Mouse (Mus musculus) heart, postnatal 4 days (tissue): Measurements from ENCODE around the gene Slc1a3. TPM values are rescaled to one million over a fixed set of nuclear protein-coding genes. Genes with fewer than 3 reads are reported as not detected.
A peak's percentile ranks its signal among the peaks of the same experiment; 100 is the strongest.

ENCODE experiments used
- DNase-seq: peaks from one replicate; pipeline ENCODE4 v3.0.0; 2021
- total RNA-seq, 2 experiments: library from RNA; stranded (reverse); gene quantifications; 2 replicates each; pipeline ENCODE4 v1.2.3; 2021

Gene Slc1a3
- total RNA-seq: 1 to 10 TPM; 2.3 to 2.8 TPM

DNA sequence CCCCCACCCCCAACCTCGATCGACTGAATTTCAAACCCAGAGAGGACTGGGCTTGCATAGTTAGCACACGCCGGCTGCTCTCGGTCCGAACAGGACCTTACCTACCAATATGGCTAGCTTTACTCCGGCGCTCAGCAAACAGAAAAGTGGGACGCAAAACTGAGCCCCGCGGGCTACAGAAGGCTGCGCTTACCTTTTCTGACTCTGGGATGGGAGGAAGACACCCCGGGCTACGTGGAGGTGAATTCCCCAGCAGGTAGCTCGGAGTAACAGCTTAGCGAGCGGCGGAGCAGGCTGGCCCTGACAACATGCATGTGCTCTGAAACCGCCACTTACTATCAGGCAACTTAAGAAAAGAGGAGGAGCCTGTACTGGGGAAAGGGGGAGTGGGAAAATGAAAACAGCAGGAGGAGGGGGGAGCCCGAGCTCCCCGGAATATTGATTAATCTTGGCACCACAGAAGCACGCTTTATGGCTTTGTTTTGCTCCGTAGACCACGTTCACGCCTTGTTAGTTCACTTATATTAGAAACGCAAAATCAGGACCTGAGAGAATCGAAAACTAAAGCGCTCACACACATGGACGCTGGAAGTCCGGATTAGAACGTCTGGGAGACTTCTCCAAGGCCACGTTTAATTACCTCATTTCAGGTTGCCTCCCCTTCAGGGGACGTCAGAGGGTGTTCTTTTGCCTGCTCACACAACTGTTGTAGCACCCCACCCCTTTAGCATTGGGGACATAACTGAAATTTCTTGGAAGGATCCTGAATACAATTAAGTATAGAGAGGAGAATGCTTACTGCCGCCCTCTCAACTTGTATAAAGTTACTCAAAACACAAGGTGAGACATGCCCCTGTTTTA is at the start of gene Slc1a3:
TSS of gene Slc1a3 (minus strand) at position 619 of the 861 bp plus-strand sequence.
- DNase-seq: peak; percentile 13

DNA sequence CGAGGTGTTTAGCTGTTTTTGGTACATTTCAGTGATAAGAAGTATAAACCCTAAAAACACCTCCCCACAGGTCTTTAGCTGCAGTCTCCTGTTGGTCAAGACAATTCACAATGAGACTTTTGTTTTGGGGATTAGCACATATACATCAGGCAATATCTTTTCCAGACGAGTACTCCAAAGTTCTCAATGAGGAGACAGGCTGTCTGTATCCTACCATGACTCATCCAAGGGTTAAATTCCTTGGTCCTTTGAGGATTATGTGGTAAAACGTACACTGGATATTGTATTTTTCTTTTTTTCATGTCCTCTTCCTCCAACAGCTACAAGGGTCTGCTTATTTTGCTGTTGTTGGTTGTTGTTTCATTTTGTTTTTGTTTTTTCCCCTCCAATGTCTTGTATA is 48.5 kb upstream of the Slc1a3 start:
- no peak for DNase-seq

- no peak for DNase-seq
Observed at GRCm38 (mm10) chr15:8756441-8756840, 45.9 kb upstream of the Slc1a3 start.

GRCm38 (mm10) chr15:8749762-8750161 is 39.2 kb upstream of the Slc1a3 start:
- no peak for DNase-seq

DNA sequence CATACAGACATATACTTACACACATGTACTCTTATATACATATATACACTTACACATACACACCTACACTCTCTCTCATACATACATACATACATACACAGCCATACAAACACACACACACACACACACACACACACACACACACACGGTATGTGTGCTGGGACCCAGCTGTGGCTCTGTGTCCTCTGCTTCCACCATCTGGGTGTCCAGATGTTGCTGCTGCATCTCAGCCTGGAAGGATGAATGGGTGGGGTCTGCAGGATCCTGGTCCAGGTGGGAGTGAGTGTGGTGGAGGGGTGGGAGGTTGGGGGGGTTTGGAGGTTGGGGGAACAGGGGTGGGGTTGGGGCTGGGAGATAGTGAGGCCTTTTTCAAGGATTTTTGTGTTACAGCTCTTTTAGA is 38.2 kb upstream of the Slc1a3 start:
- DNase-seq: no peak

- no peak for DNase-seq
Observed at GRCm38 (mm10) chr15:8741593-8741992, 31.0 kb upstream of the Slc1a3 start.

GRCm38 (mm10) chr15:8740724-8741123 is 30.2 kb upstream of the Slc1a3 start:
- DNase-seq: no peak

DNA sequence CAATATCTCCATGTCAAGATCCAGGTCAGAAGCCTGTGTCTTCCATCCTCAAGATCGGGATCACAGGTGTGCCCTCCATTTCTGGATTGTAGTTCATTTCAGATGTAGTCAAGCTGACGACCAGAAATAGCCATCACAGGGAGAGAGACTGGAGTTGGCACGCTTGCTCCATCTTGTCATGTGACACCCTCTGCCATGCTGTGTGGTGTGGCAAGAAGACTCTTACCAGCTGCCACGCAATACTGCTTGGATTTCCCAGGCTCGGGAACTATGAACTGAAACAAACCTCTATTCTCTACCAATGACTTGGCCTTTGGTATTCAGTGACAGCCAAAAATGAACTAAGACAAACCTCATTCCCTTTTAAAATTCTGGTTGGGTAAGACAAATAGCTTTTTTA is 27.6 kb upstream of the Slc1a3 start:
- no peak for DNase-seq

- no peak for DNase-seq
Observed at GRCm38 (mm10) chr15:8734363-8734739, 23.8 kb upstream of the Slc1a3 start.

DNA sequence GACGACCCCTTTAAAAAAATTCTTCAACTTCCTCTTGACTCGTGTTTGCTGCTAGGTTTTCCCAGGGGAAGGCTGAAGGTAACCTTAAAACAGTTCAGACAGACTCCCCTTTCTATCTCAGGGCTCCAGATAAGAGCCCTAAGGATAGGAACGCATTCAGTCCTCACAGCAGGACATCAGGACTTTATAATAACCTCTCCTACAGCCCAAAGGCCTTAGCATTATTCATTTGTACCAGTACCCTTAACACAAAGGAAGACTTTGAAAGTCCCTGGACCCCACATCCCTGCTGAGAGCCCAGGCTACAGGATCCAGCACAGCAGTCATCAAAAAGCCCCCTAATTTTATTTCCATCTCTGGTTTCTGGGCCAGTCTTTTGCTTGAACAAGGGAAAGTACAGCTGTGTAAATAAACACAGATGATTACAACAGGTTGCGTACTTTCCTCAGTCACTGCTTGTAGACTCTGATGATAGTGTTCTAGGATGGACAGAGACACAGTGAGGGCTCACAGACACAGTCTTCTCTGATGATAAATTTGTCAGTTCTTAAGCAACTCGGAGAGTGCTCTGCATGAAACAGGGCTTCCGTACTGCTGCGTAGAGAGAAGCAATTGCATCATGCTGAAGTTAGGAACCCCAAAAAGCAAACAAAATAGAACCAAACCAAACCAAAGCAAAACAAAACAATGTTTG is 23.3 kb upstream of the Slc1a3 start:
- DNase-seq: no peak

DNA sequence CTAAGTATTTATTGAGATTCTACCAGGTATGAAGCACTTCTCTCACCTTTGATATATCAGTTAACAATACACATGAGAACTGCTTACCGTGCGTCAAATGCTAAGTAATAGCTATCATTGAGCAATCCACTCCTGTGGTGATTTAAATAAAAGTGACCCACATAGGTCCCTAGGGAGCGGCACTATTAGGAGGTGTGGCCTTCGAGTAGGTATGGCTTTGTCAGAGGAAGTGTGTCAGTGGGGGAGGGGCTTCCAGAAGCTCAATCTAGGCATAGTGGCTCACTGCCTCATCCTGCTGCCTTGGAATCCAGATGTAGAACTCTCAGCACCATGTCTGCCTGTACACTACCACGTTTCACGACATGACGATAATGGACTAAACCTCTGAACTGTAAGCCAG is 18.3 kb upstream of the Slc1a3 start:
- DNase-seq: no peak

DNA sequence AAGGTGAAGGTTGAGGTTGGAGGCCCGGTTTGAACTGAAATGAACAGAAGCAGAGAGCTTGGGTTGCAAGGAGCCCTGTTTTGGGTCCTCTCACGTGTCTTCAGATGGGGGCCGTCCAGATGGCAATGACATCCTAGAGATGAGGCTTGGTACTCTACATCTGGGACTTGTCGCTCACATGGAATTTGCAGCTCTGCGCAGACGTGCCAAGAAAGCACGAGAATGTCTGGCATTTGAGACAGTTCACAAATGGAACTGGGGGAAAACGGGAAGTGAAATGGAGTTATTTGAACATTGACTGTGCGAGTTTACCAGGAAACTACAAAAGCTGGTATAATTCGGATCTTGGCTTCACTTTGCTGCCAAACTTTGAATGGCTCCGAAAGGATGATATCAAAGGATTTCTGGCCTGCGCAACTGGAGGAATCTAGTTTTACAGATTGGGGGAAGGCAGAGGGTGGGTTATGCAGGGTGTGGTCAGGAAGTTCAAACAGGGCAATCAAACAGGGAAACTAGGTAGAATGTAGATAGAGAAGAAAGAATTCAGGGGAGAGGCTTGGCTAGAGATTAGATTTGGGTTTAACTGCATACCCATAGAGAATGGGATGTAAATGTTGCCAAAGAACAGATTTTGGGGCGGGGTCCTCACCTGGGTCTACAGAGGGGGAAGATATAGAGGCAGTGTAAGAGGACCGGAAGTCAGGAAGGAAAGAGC is 12.0 kb upstream of the Slc1a3 start:
- DNase-seq: no peak

DNA sequence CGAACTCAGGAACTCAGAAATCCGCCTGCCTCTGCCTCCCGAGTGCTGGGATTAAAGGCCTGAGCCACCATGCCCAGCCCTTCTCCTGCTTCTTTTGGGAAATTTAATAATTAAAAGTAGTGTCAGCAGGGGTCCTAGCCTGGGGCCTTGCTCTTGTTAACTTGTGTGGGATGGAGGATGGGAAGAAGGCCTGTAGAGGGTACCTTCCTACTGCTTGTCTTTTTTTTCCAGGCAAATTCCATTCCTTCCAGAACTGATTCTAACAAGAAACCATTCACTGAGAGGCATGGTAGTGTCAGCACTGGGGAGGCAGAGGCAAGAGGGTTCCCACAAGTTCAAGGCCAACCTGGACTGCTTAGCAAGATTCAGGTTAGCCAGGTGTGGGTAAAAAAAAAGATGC is 11.2 kb upstream of the Slc1a3 start:
- no peak for DNase-seq

DNA sequence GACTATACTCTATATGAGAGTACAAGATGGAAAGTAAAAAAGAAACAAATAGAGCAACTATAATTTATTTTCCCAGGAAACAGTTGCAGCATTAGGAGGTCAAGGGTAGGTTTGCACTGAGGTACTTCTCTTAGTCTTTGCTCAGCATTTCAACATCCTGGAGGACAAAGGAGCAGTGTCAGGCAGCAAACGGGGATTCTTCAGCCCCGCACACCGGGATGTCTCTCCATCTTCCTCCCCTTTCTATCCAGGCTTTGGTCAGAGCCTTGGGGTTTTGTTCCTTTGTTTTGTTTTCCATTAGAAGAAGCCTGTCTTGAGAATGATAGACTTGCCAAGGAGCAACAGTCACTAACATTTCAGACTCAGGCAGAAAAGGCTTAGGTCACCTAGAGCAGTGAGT is 10.4 kb upstream of the Slc1a3 start:
- DNase-seq: no peak

DNA sequence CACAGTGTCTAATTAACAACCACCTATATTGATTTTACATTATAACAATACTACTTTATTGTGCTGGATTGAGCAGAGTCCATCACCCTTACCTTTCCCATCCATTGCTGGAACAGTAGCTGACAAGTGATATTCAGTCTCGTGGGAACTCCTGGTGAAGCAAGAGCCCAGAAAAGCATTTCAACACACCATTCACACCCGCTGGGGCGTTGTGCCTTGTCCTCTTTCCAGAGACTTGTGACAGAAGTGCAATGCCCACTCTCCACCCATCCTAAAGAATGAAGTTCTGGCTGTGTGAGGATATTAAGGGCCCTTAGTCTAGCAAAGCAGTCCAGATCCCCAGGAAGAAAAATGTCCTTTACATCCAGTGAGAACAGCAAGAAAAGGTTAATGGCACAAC is 7.9 kb upstream of the Slc1a3 start:
- DNase-seq: no peak

GRCm38 (mm10) chr15:8717021-8717571 is 6.5 kb upstream of the Slc1a3 start:
- no peak for DNase-seq

DNA sequence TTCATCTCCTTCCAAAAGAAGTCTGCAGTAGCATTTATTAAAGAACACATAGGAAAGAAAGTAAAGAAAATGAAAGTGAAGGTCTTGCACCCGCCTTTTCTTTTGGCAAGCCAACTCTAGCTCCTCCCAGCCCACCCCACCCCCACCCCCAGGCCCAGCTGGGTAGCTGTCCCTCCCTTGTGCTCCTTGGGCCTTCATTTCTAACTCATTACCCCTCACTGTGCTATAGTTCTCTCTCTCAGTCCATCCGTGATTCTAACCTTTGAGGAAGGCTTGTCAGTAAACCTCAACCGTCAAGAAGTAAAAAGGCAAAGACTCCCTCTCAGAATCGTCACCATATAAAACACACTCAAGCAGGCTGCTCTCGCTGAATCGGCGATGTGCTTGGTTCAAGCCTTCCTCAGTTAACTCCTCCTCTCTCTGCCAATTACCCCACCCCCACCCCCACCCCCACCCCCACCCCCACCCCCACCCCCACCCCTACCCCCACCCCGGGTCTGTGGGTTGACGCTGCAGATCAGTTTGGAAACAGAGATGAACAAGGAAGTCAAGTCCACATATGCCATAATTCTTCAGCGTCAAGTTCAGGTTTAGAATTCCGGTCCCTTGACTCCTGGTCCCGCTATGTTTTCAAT is 5.9 kb upstream of the Slc1a3 start:
- no peak for DNase-seq

DNA sequence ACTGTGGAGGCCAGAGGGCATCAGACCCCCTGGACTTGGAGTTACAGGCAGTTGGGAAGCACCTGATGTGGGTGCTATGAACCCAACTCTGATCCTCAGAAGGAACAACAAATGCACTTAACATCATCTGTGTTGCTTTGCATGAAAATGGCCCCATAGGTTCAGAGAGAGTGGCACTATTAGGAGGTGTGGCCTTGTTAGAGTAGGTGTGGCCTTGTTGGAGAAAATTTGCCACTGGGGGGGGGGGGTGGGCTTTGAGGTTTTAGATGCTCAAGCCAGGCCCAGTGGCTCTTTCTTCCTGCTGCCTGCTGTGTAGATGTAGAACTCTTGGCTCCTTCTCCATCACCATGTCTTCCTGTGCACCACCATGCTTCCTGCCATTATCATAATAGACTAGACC is 5.1 kb upstream of the Slc1a3 start:
- DNase-seq: no peak

DNA sequence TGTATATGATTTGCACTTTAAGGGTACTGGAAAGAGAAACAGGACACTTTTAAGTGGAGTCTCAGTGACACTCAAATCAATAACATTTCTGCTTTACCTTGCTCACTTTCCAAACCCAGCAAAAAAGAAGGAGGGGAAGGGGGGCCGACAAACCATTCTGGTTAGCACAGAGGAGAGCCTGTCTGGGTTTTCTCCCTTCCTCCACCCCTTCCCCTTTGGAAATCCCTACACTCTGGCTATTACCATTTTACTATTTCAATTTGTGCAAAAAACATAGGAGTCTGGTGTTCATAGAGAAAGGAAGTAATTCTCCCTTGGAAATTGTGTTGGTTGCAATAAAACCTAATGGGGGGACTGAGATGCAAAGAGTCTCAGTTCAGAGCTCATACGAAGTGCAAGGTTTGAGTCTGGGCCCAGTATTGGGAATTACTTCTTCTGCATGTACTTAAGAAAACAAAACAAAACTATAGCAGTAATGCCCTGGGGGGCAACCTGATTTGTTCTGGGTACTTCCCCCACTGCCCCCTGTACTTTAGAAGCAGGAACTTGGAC is 1.9 kb upstream of the Slc1a3 start:
- DNase-seq: no peak

DNA sequence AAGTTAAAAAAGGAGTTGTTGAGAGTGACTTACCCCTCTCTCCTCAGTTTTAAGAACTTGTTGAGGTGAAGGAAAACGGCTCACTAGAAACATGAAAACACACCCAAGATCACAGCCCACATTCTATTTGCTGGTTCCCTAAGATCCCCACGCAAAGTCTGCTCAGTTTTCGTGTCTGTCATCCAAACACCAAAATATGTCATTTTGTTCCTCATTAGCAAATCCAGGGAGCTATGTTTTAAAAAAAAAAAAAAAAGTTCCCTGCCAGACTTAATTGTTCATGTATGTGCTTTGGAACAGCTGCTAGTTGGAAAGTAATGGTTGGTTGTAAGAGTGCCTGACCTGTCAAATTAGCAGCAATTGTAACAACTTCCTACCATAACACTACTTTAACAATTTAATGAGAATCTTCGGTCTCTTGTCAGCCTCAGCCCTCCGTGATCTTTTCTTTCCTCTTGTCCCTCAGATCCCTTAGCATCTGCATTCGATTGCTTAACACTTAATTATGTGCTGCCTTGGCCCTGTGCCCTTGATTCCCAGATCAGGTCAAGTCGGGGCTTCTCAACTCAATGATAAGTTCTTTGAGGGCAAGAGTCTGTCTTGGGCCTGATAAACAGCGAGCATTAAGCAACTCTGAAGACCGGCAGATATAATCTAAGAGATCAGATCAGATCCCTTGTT is 1.2 kb upstream of the Slc1a3 start:
- no peak for DNase-seq

- peak; percentile 25 for DNase-seq
Observed at GRCm38 (mm10) chr15:8709578-8709977, 986 bp downstream of the Slc1a3 start.

GRCm38 (mm10) chr15:8706613-8707012 is 4.0 kb downstream of the Slc1a3 start:
- no peak for DNase-seq
